Mouse (Mus musculus) neutrophil, adult 65 days (primary cell): Measurements from ENCODE around the gene Olfr623. TPM values are rescaled to one million over a fixed set of nuclear protein-coding genes. Genes with fewer than 3 reads are reported as not detected.

Experiments
- total RNA-seq: library from RNA; stranded (reverse); gene quantifications from 2 replicates; pipeline ENCODE4 v1.2.4, GENCODE M21; 2023

The Olfr623 gene
- total RNA-seq, result not detected in 2 replicates

GRCm38 (mm10) chr7:103663598-103663997 is at the start of gene Olfr623:
Olfr623 (minus strand) TSS chr7:103663698.

GRCm38 (mm10) chr7:103682420-103682819 is 18.9 kb upstream of the Olfr623 start, which contains the start of gene Olfr625-ps1:
Olfr625-ps1 (plus strand) TSS chr7:103682720.

GRCm38 (mm10) chr7:103671091-103671490 is 7.6 kb upstream of the Olfr623 start, which contains the start of gene Olfr624:
Olfr624 (minus strand) TSS chr7:103671191.

GRCm38 (mm10) chr7:103642602-103643001 is 20.9 kb downstream of the Olfr623 start, which contains the start of gene Olfr622:
Olfr622 (minus strand) TSS chr7:103642702.

GRCm38 (mm10) chr7:103612434-103612833 is 51.1 kb downstream of the Olfr623 start, which contains the start of gene Olfr620:
Olfr620 (minus strand) TSS chr7:103612534.

Other genes starting within 250 kb of the Olfr623 start
- not detected in 2 replicates for gene Usp17lc, start 248.6 kb downstream of the Olfr623 start, total RNA-seq
- not detected in 2 replicates for gene Olfr605, start 218.3 kb downstream of the Olfr623 start, total RNA-seq
- gene Olfr606, start 214.7 kb downstream of the Olfr623 start, total RNA-seq, result not detected in 2 replicates
- not detected in 2 replicates for gene Olfr607, start 199.5 kb downstream of the Olfr623 start, total RNA-seq
- gene Olfr608, start 193.8 kb downstream of the Olfr623 start, total RNA-seq, result not detected in 2 replicates
- gene Olfr609, start 165.6 kb downstream of the Olfr623 start, total RNA-seq, result not detected in 2 replicates
- not detected in 2 replicates for gene Olfr610, start 151.6 kb downstream of the Olfr623 start, total RNA-seq
- gene Olfr611, start 142.9 kb downstream of the Olfr623 start, total RNA-seq, result not detected in 2 replicates
- gene Olfr612, start 121.0 kb downstream of the Olfr623 start, total RNA-seq, result not detected in 2 replicates
- not detected in 2 replicates for gene Olfr613, start 115.6 kb downstream of the Olfr623 start, total RNA-seq
- not detected in 2 replicates for gene Olfr615, start 107.6 kb downstream of the Olfr623 start, total RNA-seq
- not detected in 2 replicates for gene Olfr616, start 94.6 kb downstream of the Olfr623 start, total RNA-seq
- not detected in 2 replicates for gene Olfr617, start 90.6 kb downstream of the Olfr623 start, total RNA-seq
- gene Olfr618, start 73.6 kb downstream of the Olfr623 start, total RNA-seq, result not detected in 2 replicates
- gene Olfr619, start 63.1 kb downstream of the Olfr623 start, total RNA-seq, result not detected in 2 replicates
- gene Olfr620, start 51.2 kb downstream of the Olfr623 start, total RNA-seq, result not detected in 2 replicates
- not detected in 2 replicates for gene Olfr622, start 21.0 kb downstream of the Olfr623 start, total RNA-seq
- gene Olfr624, start 7.5 kb upstream of the Olfr623 start, total RNA-seq, result not detected in 2 replicates
- not detected in 2 replicates for gene Olfr625-ps1, start 19.0 kb upstream of the Olfr623 start, total RNA-seq
- not detected in 2 replicates for gene Olfr243, start 51.0 kb upstream of the Olfr623 start, total RNA-seq
- not detected in 2 replicates for gene Olfr628, start 66.7 kb upstream of the Olfr623 start, total RNA-seq
- gene Olfr629, start 81.2 kb upstream of the Olfr623 start, total RNA-seq, result not detected in 2 replicates
- gene Olfr630, start 93.6 kb upstream of the Olfr623 start, total RNA-seq, result not detected in 2 replicates
- not detected in 2 replicates for gene Olfr69, start 107.9 kb upstream of the Olfr623 start, total RNA-seq
- gene Olfr68, start 116.0 kb upstream of the Olfr623 start, total RNA-seq, result not detected in 2 replicates
- not detected in 2 replicates for gene Olfr67, start 128.1 kb upstream of the Olfr623 start, total RNA-seq
- gene Hbb-bt, start 150.3 kb upstream of the Olfr623 start, total RNA-seq, result 16.2 and 21.8 TPM in 2 replicates
- gene Hbb-bs, start 164.4 kb upstream of the Olfr623 start, total RNA-seq, result 59.0 and 111 TPM in 2 replicates
- not detected in 2 replicates for gene Hbb-bh2, start 176.8 kb upstream of the Olfr623 start, total RNA-seq
- not detected in 2 replicates for gene Hbb-bh1, start 179.5 kb upstream of the Olfr623 start, total RNA-seq
- gene Hbb-y, start 189.5 kb upstream of the Olfr623 start, total RNA-seq, result not detected in 2 replicates
- gene Olfr66, start 222.6 kb upstream of the Olfr623 start, total RNA-seq, result not detected in 2 replicates
- gene Olfr64, start 230.8 kb upstream of the Olfr623 start, total RNA-seq, result not detected in 2 replicates
- not detected in 2 replicates for gene Olfr65, start 239.8 kb upstream of the Olfr623 start, total RNA-seq